Mouse (Mus musculus): ENCODE measurements around the gene Zswim4. TPM values are rescaled to one million over a fixed set of nuclear protein-coding genes. Genes with fewer than 3 reads are reported as not detected.
A peak's percentile ranks its signal among the peaks of the same experiment; 100 is the strongest.

Gene Zswim4
- polyA plus RNA-seq, 1 experiment from 2014 or later, result 8.9 TPM

DNA sequence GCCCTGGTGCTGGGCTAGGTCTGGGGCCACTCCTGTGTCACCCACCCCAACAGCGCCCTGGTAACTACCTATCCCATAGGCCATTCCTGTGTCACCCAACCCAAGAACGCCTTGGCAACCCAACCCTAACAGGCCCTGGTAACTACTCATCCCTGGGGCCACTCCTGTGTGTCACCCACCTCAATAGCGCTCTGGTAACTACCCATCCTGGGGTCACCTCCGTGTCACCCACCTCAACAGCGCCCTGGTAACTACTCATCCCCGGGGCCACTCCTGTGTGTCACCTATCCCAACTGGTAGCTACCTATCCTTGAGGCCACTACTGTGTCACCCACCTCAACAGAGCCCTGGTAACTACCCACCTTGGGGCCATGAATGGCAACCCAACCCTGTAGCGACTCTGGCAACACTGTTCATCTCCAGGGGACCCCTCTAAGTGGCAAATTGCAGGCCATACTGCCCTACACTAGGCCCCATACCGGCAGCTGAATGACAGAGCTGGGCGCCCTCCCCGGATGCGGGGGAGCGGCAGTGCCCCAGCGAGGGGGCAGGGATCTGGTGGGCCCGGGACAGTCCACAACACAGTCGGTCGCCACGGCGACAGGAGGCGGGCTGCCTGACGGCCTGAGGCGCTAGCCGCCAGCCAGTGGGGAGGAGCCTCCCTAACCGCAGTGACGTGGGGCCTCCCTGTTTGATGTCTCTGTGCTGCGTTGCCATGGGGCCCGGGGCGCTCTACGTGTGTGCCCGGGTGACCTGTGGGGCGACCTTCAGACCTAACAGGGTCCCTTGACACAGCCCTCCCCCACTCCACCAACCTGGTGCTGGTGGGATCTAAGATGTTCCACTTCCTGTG, 38.7 kb downstream of the Zswim4 start:
- Histone ChIP-seq H3K9me3 (no peaks in the 10 kb centered on the region), H3K4me1 (peaks cover 44% of the 10 kb centered on the region), H3K4me2 (peak overlapping the region; percentile 72), H3K27me3 (replicated peaks) (no peaks in the 10 kb centered on the region), H3K9ac (peak overlapping the region; percentile 25), H3K4me3 (replicated peaks) (peak overlapping the region; percentile 48), H3K36me3 (no peaks in the 10 kb centered on the region), H3K27ac (peak overlapping the region; percentile 97)
- WGBS, result 2% methylated on average over 30 of the region's 30 CpGs
- ATAC-seq (ENCODE audit: insufficient read depth, low FRiP score, low read depth), result peak; percentile 77

DNA sequence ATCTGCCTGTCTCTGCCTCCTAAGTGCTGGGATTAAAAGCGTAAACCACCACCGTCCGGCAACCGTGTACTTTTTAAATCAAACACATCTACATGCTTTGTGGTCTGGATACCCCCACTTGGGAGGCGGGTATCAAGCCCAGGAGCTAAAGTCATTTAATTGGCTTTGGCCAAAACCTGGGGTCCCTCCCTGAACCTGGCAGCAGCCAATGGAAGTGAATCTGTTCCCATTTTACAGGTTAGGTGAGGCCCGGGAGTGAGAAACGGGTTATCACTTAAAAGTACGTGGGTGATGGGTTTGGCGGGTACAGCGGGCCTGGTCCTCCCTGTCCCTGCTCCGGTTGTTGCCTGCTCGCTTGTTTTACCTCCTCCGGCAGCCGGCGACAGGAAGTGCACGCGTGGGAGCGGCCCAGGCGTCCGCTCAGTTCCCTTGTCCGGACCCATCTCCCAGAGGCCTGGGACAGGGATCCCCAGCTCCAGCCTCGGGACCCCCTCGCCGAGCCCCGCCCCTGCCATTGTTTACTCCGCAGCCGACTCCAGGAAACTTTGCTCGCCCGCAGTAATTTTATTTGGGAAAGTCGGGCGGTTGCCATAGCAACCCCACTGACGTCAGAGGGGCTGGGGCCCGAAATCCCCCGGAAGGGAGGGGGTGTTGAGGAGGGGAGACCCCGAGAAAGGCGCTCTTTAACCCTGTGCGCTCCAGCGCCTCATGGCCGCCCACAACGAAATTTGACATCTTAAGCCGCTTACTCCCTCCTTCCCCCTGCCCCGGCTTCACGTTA, 39.5 kb downstream of the Zswim4 start:
- H3K4me1 ChIP-seq, result peaks cover 43% of the 10 kb centered on the region
- WGBS, result 1% methylated on average over 43 of the region's 43 CpGs
- peak overlapping the region; percentile 48 for H3K4me3 ChIP-seq (replicated peaks)
- H3K9me3 ChIP-seq, result no peaks in the 10 kb centered on the region
- peak overlapping the region; percentile 50; the same call in 1 of the 2 replicates for H3K9ac ChIP-seq
- H3K27ac ChIP-seq, result peak overlapping the region; percentile 97
- no peaks in the 10 kb centered on the region for H3K36me3 ChIP-seq
- no peaks in the 10 kb centered on the region for H3K27me3 ChIP-seq (replicated peaks)
- H3K4me2 ChIP-seq, result peak overlapping the region; percentile 72
- ATAC-seq (ENCODE audit: insufficient read depth, low FRiP score, low read depth), result peak; percentile 21

DNA sequence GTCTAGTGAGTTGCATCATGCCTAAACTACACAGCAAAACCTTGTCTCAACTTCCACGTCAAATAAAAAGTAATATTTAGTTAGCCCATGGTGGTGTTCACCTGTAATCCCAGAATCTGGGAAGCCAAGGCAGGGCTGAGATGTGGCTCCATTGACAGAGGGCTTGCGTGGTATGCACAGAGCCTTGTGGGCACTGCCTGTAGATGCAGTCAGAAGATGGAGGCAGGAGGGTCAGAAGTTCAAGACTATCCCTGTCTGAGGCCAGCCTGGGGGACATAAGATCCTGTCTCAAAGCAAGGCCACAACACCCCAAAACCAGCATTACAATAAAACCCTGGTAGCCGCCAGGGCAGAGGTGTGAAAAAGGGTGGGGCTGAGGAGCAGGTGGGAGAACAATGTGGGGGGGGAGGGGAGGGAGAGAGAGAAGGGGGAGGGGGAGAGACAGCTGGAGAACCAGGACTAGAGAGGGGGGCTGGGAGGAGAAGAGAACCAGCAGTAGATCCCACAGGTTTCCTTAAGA, 42.6 kb downstream of the Zswim4 start:
- Histone ChIP-seq H3K9me3 (no peaks in the 10 kb centered on the region), H3K4me2 (no peak overlapping the region), H3K27ac (no peak overlapping the region), H3K4me1 (peaks cover 34% of the 10 kb centered on the region), H3K9ac (no peak overlapping the region), H3K36me3 (no peaks in the 10 kb centered on the region), H3K4me3 (replicated peaks) (no peak overlapping the region), H3K27me3 (replicated peaks) (no peaks in the 10 kb centered on the region)
- 72% methylated on average over 3 of the region's 3 CpGs for WGBS
- no peak for ATAC-seq (ENCODE audit: insufficient read depth, low FRiP score, low read depth)

DNA sequence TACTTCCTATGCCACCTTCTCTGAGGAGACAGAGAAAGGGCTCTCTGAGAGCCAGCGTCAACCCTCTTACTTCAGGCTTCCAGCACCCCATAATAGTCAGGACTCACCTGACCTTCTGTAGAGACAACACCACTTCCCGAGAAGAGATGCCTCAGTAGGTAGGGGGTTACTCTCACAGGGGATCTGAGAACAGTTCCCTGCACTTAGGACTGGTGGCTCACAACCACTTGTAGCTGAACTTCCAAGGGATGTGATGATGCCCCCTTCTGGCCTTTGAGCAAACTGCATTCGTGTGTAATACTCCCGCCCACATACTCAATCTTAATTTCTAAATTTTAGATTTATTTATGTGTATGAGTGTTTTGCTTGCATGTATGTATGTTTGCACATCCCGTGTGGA, 43.3 kb downstream of the Zswim4 start:
- H3K27ac ChIP-seq, result no peak overlapping the region
- no peak overlapping the region for H3K9ac ChIP-seq
- no peak overlapping the region for H3K4me3 ChIP-seq (replicated peaks)
- ATAC-seq (ENCODE audit: insufficient read depth, low FRiP score, low read depth), result no peak
- H3K4me1 ChIP-seq, result peaks cover 27% of the 10 kb centered on the region
- 79% methylated on average over 5 of the region's 5 CpGs for WGBS
- H3K4me2 ChIP-seq, result no peak overlapping the region
- H3K36me3 ChIP-seq, result no peaks in the 10 kb centered on the region
- H3K27me3 ChIP-seq (replicated peaks), result no peaks in the 10 kb centered on the region
- H3K9me3 ChIP-seq, result no peaks in the 10 kb centered on the region

DNA sequence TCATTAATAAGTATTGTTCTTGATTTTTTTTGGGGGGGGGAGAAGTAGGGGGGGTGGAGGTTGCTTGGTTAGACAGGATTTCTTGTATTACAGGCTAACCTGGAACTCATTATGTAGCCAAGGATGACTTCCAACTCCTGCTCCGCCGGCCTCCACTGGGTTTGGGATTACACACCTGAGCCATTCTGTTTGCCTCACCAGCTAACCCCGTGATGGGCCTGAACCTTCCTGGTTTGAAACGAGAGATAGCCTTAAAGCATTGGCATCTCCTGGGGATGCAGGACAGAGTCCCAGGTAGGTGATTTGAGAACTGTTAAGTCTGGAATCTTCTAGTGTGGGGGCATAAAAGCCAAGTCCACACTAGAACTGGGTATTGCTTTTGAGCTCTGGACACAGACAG, 43.7 kb downstream of the Zswim4 start:
- Histone ChIP-seq H3K4me2 (no peak overlapping the region), H3K9ac (no peak overlapping the region), H3K4me1 (peaks cover 23% of the 10 kb centered on the region), H3K4me3 (replicated peaks) (no peak overlapping the region), H3K27me3 (replicated peaks) (no peaks in the 10 kb centered on the region), H3K27ac (no peak overlapping the region), H3K9me3 (no peaks in the 10 kb centered on the region), H3K36me3 (no peaks in the 10 kb centered on the region)
- WGBS, result 77% methylated on average over 4 of the region's 4 CpGs
- no peak for ATAC-seq (ENCODE audit: insufficient read depth, low FRiP score, low read depth)

DNA sequence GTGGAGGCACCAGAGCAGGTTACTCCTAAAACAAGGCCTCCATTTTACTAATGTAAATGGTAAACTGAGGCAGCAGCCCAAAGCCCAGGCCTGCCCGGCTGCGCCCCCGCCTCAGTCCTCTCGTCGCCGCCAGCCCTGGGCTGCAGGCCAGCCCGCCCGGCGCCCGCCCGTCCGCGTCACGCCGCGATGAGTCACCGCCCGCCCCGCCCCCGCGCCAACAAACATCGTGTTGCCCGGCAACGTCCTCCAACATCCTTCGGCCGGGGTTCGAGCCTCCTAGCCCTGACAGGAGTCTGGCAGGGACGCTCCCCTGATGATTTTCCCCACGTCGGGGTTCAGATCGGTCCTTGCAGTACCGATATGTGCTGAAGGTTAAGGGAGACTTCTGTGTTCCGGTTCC, 44.3 kb downstream of the Zswim4 start:
- Histone ChIP-seq H3K9me3 (no peaks in the 10 kb centered on the region), H3K9ac (no peak overlapping the region), H3K36me3 (no peaks in the 10 kb centered on the region), H3K27ac (peak overlapping the region; percentile 88), H3K4me1 (peaks cover 17% of the 10 kb centered on the region), H3K4me2 (peak overlapping the region; percentile 55), H3K27me3 (replicated peaks) (no peaks in the 10 kb centered on the region), H3K4me3 (replicated peaks) (peak overlapping the region; percentile 21)
- WGBS, result 2% methylated on average over 33 of the region's 33 CpGs
- ATAC-seq (ENCODE audit: insufficient read depth, low FRiP score, low read depth), result peak; percentile 59

DNA sequence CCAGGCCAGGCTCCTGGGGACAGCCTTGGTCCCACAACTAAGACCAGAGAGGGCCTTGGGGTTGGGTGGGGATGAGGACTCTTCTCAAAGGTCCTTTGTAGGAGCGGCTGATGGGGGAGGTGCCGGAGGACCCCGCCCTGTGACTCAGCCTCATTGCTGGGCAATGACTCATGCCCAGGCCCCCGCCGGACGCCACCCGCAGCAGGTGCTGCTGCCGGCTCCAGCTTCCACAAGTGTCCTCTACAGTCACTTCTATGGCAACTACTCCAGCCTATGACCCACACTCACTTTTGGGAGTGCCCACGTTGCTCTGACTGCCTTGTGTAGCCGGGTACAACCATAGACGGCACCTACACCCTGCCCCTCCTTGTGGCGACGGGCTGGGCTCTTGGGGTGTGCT, 44.8 kb downstream of the Zswim4 start:
- H3K4me2 ChIP-seq, result peak overlapping the region; percentile 55
- peaks cover 19% of the 10 kb centered on the region for H3K4me1 ChIP-seq
- H3K27ac ChIP-seq, result peak overlapping the region; percentile 88
- H3K9me3 ChIP-seq, result no peaks in the 10 kb centered on the region
- H3K27me3 ChIP-seq (replicated peaks), result no peaks in the 10 kb centered on the region
- ATAC-seq (ENCODE audit: insufficient read depth, low FRiP score, low read depth), result peak; percentile 75
- H3K36me3 ChIP-seq, result no peaks in the 10 kb centered on the region
- 31% methylated on average over 13 of the region's 13 CpGs for WGBS
- peak overlapping the region; percentile 21 for H3K4me3 ChIP-seq (replicated peaks)
- no peak overlapping the region for H3K9ac ChIP-seq

DNA sequence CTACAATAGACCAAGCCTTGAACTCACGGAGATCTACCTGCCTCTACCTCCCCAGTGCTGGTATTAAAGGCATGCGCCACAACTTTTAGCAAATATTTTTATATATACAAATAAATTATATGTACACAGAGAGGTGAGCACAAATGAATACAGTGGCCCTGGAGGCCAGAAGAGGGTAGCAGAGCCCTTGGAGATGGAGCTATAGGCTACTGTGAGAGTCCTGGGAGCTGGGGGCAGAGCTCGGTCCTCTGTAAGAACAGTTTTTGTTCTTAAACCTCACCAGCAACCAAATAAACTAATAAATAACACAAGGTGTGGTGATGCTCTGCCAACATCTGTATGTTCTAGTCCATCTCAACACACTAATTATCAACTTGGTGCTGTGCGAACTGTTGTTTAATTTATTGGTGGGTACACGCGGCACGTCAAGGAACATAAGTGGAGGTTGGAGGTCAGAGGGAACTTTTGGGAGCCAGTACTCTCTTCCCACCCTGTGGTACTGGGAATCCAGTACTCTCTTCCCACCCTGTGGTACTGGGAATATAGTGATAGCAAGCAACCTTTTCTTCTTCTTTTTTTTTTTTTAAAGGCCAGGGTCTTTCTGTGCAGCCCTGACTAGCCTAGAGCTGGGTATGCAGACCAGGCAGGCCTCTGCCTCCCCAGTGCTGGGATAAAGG, 46.5 kb downstream of the Zswim4 start:
- Histone ChIP-seq H3K4me2 (no peak overlapping the region), H3K9ac (no peak overlapping the region), H3K4me1 (peaks cover 21% of the 10 kb centered on the region), H3K36me3 (no peaks in the 10 kb centered on the region), H3K4me3 (replicated peaks) (no peak overlapping the region), H3K27ac (no peak overlapping the region), H3K9me3 (no peaks in the 10 kb centered on the region), H3K27me3 (replicated peaks) (no peaks in the 10 kb centered on the region)
- 90% methylated on average over 7 of the region's 7 CpGs for WGBS
- no peak for ATAC-seq (ENCODE audit: insufficient read depth, low FRiP score, low read depth)

DNA sequence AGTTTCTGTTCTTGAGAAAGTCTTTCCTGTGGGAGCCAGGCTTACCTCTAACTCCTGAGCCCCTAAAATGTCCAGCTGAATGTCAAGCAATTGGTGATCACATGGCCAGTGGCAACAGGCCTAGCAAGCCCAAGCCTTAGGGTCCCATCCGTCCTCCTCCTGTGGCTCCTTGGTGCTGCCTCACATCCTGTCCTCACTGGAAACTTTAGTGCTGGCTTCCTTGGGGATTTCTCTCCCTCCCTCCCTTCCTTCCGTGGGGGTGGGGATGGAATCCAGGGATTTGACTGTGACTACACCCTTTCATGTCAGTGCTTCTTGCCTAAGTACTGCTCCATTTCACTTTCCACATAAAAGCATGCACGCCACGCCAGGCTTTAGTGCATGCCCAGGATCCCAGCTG, 47.3 kb downstream of the Zswim4 start:
- Histone ChIP-seq H3K27ac (0 out of 2 replicates have a peak overlapping the region, but pooled peaks have one; percentile 16), H3K27me3 (replicated peaks) (no peaks in the 10 kb centered on the region), H3K4me1 (peaks cover 24% of the 10 kb centered on the region), H3K9ac (no peak overlapping the region), H3K9me3 (no peaks in the 10 kb centered on the region), H3K4me2 (no peak overlapping the region), H3K36me3 (no peaks in the 10 kb centered on the region), H3K4me3 (replicated peaks) (no peak overlapping the region)
- no peak for ATAC-seq (ENCODE audit: insufficient read depth, low FRiP score, low read depth)
- 56% methylated on average over 4 of the region's 4 CpGs for WGBS

DNA sequence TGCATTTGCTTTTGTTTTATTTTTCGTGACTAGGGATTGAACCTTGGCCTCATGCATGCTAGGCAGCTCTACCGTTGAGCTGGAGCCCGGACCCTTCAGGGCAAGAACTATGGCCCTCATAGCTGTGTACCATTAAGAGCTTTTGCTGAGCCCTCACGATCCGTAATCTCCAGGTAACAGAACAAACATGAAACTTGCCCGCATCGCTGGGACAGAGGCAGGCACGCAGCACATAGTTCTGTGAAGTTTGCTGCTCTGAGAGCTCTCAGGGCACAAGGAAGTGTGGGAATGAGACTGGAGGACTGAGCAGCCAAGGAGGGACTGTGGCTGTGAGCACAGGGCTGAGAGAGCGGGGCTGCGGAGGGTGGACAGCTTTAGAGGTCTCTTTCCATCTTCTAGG, 48.2 kb downstream of the Zswim4 start:
- H3K9me3 ChIP-seq, result no peaks in the 10 kb centered on the region
- H3K27me3 ChIP-seq (replicated peaks), result no peaks in the 10 kb centered on the region
- H3K9ac ChIP-seq, result no peak overlapping the region
- H3K27ac ChIP-seq, result no peak overlapping the region
- H3K36me3 ChIP-seq, result no peaks in the 10 kb centered on the region
- H3K4me2 ChIP-seq, result no peak overlapping the region
- 68% methylated on average over 10 of the region's 10 CpGs for WGBS
- H3K4me3 ChIP-seq (replicated peaks), result no peak overlapping the region
- H3K4me1 ChIP-seq, result peaks cover 24% of the 10 kb centered on the region
- ATAC-seq (ENCODE audit: insufficient read depth, low FRiP score, low read depth), result no peak

DNA sequence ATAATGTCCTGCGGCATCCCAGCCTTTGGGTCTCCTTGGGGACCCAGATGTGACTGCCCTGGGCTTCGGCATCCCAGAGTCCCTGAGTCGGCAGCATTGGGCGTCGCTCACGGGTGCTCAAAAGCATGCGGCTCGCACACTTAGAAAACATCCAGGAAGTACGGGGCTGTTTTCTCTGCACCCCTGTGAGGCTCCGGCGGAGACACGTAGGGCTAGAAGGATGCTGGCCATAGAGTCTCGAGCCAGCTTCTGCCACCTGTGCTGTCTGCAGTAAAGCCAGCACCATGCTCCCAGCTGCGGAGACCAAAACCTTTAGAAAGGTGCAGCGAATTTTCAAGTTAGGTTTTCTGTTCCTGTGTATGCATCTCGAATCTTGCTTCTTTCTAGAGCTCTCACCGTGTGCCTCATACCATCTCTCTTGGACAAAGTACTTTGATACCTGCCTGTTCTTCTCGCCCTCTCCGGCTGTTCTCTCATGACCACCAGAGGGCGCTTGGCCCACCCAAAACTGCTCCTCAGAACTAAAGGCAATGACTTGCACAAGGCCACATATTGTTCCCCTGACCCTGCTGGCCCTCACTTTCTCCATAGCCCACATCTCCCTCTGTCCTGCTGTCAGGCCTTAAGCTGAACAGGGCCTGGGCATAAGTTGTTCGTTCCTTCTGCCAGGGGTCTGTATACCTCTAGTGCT, 49.6 kb downstream of the Zswim4 start:
- Histone ChIP-seq H3K4me2 (peak overlapping the region; percentile 85), H3K9ac (peak overlapping the region; percentile 16; the same call in 1 of the 2 replicates), H3K36me3 (no peaks in the 10 kb centered on the region), H3K27me3 (replicated peaks) (no peaks in the 10 kb centered on the region), H3K4me1 (peaks cover 17% of the 10 kb centered on the region), H3K9me3 (no peaks in the 10 kb centered on the region), H3K4me3 (replicated peaks) (peak overlapping the region; percentile 41), H3K27ac (peak overlapping the region; percentile 46)
- ATAC-seq (ENCODE audit: insufficient read depth, low FRiP score, low read depth), result no peak
- WGBS, result 5% methylated on average over 21 of the region's 21 CpGs
